8 mouse cellular contexts compared by ENCODE assay signal in genomic region chr15:60823870-60824709, GRCm38 (mm10). TPM values are rescaled to one million over a fixed set of nuclear protein-coding genes. Genes with fewer than 3 reads are reported as not detected.
DNase-seq lines count a peak whose midpoint lies in the region; ATAC-seq and TF ChIP-seq lines count a peak whose summit lies in the region.

No protein-coding gene starts in this region.

- H3K4me3 ChIP-seq in C2C12 (ENCODE audit: insufficient read depth, poor library complexity, severe bottlenecking): peak overlapping the region; percentile 19
- H3K4me3 ChIP-seq in embryonic facial prominence, embryonic 14.5 days (ENCODE audit: low read depth, low read length): peak overlapping the region; percentile 68

- intact Hi-C loops in heart, postnatal 14 days (cut with DNase I): loop anchor here (2.0 to 10.0 kb wide), 3 partner anchors 61 to 727 kb away; no protein-coding TSS in a partner anchor

- peak; percentile 46 to 87 for DNase-seq in adrenal gland, adult (ENCODE audit: inconsistent age in 2 of 2, low spot score in 1 of 2)
- peak; percentile 61 for DNase-seq in embryonic facial prominence, embryonic 14.5 days (ENCODE audit: low spot score)
- DNase-seq in heart, postnatal 14 days: peak; percentile 26 to 37
- DNase-seq in kidney, postnatal 25 days: peak; percentile 73 to 86
- peak; percentile 79 for DNase-seq in lung, postnatal 25 days (ENCODE audit: low spot score)
- peak; percentile 28 for DNase-seq in ovary, postnatal 14 days (ENCODE audit: low spot score)
- peak; percentile 59 for DNase-seq in urinary bladder, postnatal 36 days (ENCODE audit: low spot score in 2 of 2)

- H3K27ac ChIP-seq in embryonic facial prominence, embryonic 14.5 days (replicated peaks; ENCODE audit: low read depth, low read length): peak overlapping the region; percentile 83

- under 1% methylated on average over 35 of the region's 45 CpGs for WGBS in embryonic facial prominence, embryonic 14.5 days

- peaks cover 9% of the 10 kb centered on the region for H3K4me1 ChIP-seq in embryonic facial prominence, embryonic 14.5 days (ENCODE audit: control insufficient read depth, insufficient read depth, low read length)

- H3K79me2 ChIP-seq in C2C12 (ENCODE audit: control insufficient read depth, insufficient read depth): no peaks in the 10 kb centered on the region

- peaks cover 29% of the 10 kb centered on the region for H3K27me3 ChIP-seq in C2C12 (ENCODE audit: control insufficient read depth, insufficient read depth, insufficient read length)
- H3K27me3 ChIP-seq in embryonic facial prominence, embryonic 14.5 days (replicated peaks; ENCODE audit: control insufficient read depth, insufficient read depth, low read length): no peaks in the 10 kb centered on the region

- peak overlapping the region; percentile 61 for H3ac ChIP-seq in C2C12 (ENCODE audit: control insufficient read depth, insufficient read length, low read depth)

- H3K36me3 ChIP-seq in C2C12 (ENCODE audit: control insufficient read depth, insufficient read depth): no peaks in the 10 kb centered on the region
- H3K36me3 ChIP-seq in embryonic facial prominence, embryonic 14.5 days (ENCODE audit: control insufficient read depth, insufficient read depth, low read length): no peaks in the 10 kb centered on the region

- no peaks in the 10 kb centered on the region for H3K9me3 ChIP-seq in embryonic facial prominence, embryonic 14.5 days (ENCODE audit: control insufficient read depth, low read length)

- peak; percentile 62 for ATAC-seq in embryonic facial prominence, embryonic 14.5 days (ENCODE audit: low read depth)

- no peak for TF ChIP-seq CTCF in C2C12 (IDR thresholded peaks at IDR 0.05; ENCODE audit: control insufficient read depth, insufficient read depth, insufficient read length)

- H3K9ac ChIP-seq in embryonic facial prominence, embryonic 14.5 days (ENCODE audit: low read depth, low read length): peak overlapping the region; percentile 81

- no peaks in the 10 kb centered on the region for H3K79me3 ChIP-seq in C2C12 (ENCODE audit: low read depth)

- peak overlapping the region; percentile 92 for H3K4me2 ChIP-seq in embryonic facial prominence, embryonic 14.5 days (ENCODE audit: low read depth, low read length)

TF ChIP-seq in C2C12, 6 proteins besides CTCF, POLR2A, EP300 and RAD21:
- TF ChIP-seq MYOD1 (IDR thresholded peaks at IDR 0.05; ENCODE audit: control insufficient read depth, insufficient read length, low read depth) (no peak), USF1 (IDR thresholded peaks at IDR 0.05; ENCODE audit: low read depth) (no peak), MAX (IDR thresholded peaks at IDR 0.05) (no peak), MYOG (IDR thresholded peaks at IDR 0.05; ENCODE audit: control insufficient read depth, extremely low read depth, insufficient read length) (no peak), FOSL1 (IDR thresholded peaks at IDR 0.05; ENCODE audit: insufficient read depth, low read length, poor library complexity, severe bottlenecking) (no peak)
TF ChIP-seq in C2C12: peak in this region for 0.

RNA-seq across cellular contexts. Expression of gene Fam84b, which starts 29.5 kb away (rescaled TPM):
- polyA plus RNA-seq in C2C12 (2012; fragmentation: generic; extraction: Trizol): 0.01 TPM
- 9.5 and 9.9 TPM in 2 replicates for polyA plus RNA-seq in embryonic facial prominence, embryonic 14.5 days (2014; fragmentation: Nextera tagmentation; extraction: Ambion mirVana)
- total RNA-seq in heart, postnatal 14 days (2021): 1 to 10 TPM; 6.8 to 8.8 TPM

Comparison
In these comparisons a context has a peak if more than half of its experiments do, and no peak if none do; other contexts are left out.
1. Peak in every context shown above with its lines: DNase-seq, ATAC-seq, H3K4me3 ChIP-seq and H3K27ac ChIP-seq.
2. DNase-seq: peak in every context shown above with its lines; median percentile 80 in kidney, postnatal 25 days; 79 in lung, postnatal 25 days; 66 in adrenal gland, adult; 61 in embryonic facial prominence, embryonic 14.5 days; 59 in urinary bladder, postnatal 36 days; 32 in heart, postnatal 14 days; 28 in ovary, postnatal 14 days.
3. RNA of gene Fam84b, which starts 29.5 kb away (polyA plus RNA-seq): 9.5 to 9.9 TPM in embryonic facial prominence, embryonic 14.5 days; 0.01 TPM in C2C12 (single experiment); every median in the first group is over 10 times any median in the second.